Mouse (Mus musculus) heart, postnatal 0 days (tissue): ENCODE data around the gene Il11ra1.

Experiments used
- CTCF ChIP-seq: IDR thresholded peaks from 2 replicates; pipeline ENCODE4 v1.5.1; 2016; ENCODE audit warnings: antibody characterized with exemption, control low read depth, low read depth
- EP300 ChIP-seq: IDR thresholded peaks from 2 replicates; pipeline ENCODE4 v1.6.1; 2016; ENCODE audit warnings: antibody characterized with exemption, low read depth

DNA sequence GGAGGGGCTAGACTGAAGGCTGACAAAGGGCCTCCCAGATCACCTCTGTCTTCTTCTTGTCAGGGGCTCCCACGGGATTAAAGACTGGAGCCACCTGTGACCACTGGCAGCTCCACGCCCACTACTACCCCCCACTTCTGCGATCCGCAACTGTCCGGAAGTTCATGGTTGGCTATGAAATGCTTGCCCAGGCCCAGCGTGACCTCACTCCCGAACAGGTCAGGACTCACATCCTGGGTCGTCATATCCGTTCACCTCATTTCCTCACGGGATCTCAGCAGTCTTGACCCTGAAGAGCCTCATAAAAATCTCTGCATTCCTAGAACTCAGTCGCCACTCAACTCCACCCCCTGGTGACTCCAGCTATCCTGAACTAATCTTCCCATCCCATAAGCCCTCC lies 58.2 kb downstream of the Il11ra1 start:
- TF ChIP-seq EP300 = no peak
- TF ChIP-seq CTCF = no peak
